27 mouse cellular contexts compared by ENCODE assay signal in the genomic region with DNA sequence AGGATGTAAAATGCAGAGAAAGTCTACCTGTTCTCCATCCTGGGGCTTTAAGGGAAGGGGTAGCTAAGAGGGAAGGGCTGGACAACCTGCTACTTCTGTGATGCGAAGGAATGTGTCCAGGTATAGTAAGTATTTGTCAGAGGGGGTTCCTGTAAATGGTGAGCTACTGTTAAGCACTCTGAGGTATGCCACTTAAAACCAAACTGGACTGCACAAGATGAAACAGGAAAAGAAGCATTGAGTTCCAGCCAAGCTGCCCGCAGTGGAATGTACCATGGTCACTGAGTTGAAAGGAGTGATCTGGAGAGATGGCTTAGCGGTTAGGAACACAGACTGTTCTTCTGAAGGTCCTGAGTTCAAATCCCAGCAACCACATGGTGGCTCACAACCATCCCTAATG.
DNase-seq lines count a peak whose midpoint lies in the region; ATAC-seq and TF ChIP-seq lines count a peak whose summit lies in the region.
"Had no signal": no experiment of that assay in that cellular context is flagged by ENCODE, and none has a peak within 500 bp of the region (broad histone marks: within the 10 kb centered on the region; RNA-seq: fewer than 3 reads in every experiment).

No protein-coding gene starts in this region.

- peak; percentile 71 for TF ChIP-seq EP300 in lung, postnatal 0 days (IDR thresholded peaks at IDR 0.05)

- H3K36me3 ChIP-seq in lung, embryonic 14.5 days (ENCODE audit: insufficient read depth): no peaks in the 10 kb centered on the region
- H3K36me3 ChIP-seq in lung, postnatal 0 days (ENCODE audit: insufficient read depth, low read length): no peaks in the 10 kb centered on the region
- H3K36me3 ChIP-seq: embryonic facial prominence, embryonic 12.5 days; embryonic facial prominence, embryonic 15.5 days; heart, embryonic 12.5 days; heart, embryonic 15.5 days; hindbrain, embryonic 10.5 days; hindbrain, embryonic 13.5 days had no signal

- no peak overlapping the region for H3K27ac ChIP-seq in lung, embryonic 14.5 days (ENCODE audit: low read depth)
- H3K27ac ChIP-seq in lung, postnatal 0 days (ENCODE audit: low read length): no peak overlapping the region
- H3K27ac ChIP-seq: embryonic facial prominence, embryonic 12.5 days; embryonic facial prominence, embryonic 15.5 days; gastrocnemius, adult 2 months; heart, embryonic 15.5 days; hindbrain, embryonic 10.5 days; hindbrain, embryonic 13.5 days had no signal

- TF ChIP-seq CTCF in lung, embryonic 14.5 days (IDR thresholded peaks at IDR 0.05; ENCODE audit: low read depth): no peak
- TF ChIP-seq CTCF in lung, postnatal 0 days (IDR thresholded peaks at IDR 0.05): no peak

- H3K9me3 ChIP-seq in lung, embryonic 14.5 days (ENCODE audit: low read depth, low read length): no peaks in the 10 kb centered on the region
- no peaks in the 10 kb centered on the region for H3K9me3 ChIP-seq in lung, postnatal 0 days (ENCODE audit: low read length)
- H3K9me3 ChIP-seq: embryonic facial prominence, embryonic 12.5 days; embryonic facial prominence, embryonic 15.5 days; heart, embryonic 15.5 days; hindbrain, embryonic 10.5 days; hindbrain, embryonic 13.5 days had no signal

- H3K9ac ChIP-seq in lung, embryonic 14.5 days: no peak overlapping the region
- no peak overlapping the region for H3K9ac ChIP-seq in lung, postnatal 0 days (replicated peaks; ENCODE audit: low read depth)
- H3K9ac ChIP-seq: embryonic facial prominence, embryonic 12.5 days; embryonic facial prominence, embryonic 15.5 days; forebrain, postnatal 0 days; heart, embryonic 12.5 days; heart, embryonic 15.5 days; hindbrain, embryonic 13.5 days had no signal

- H3K4me3 ChIP-seq in lung, embryonic 14.5 days (ENCODE audit: low read depth, low read length): no peak overlapping the region
- no peak overlapping the region for H3K4me3 ChIP-seq in lung, postnatal 0 days (ENCODE audit: low read depth, low read length)
- H3K4me3 ChIP-seq: embryonic facial prominence, embryonic 12.5 days; embryonic facial prominence, embryonic 15.5 days; gastrocnemius, adult 2 months; heart, embryonic 12.5 days; heart, embryonic 15.5 days; hindbrain, embryonic 10.5 days; hindbrain, embryonic 13.5 days had no signal

- no peaks in the 10 kb centered on the region for H3K4me1 ChIP-seq in lung, embryonic 14.5 days (ENCODE audit: insufficient read depth)
- no peaks in the 10 kb centered on the region for H3K4me1 ChIP-seq in lung, postnatal 0 days (ENCODE audit: insufficient read depth, low read depth, low read length)
- H3K4me1 ChIP-seq: embryonic facial prominence, embryonic 12.5 days; embryonic facial prominence, embryonic 15.5 days; heart, embryonic 12.5 days; heart, embryonic 15.5 days; hindbrain, embryonic 10.5 days; hindbrain, embryonic 13.5 days had no signal

- ATAC-seq in lung, embryonic 14.5 days (ENCODE audit: insufficient read depth): peak; percentile 65; the same call in 1 of the 2 replicates
- peak; percentile 82 for ATAC-seq in lung, postnatal 0 days
- ATAC-seq: CD4-positive, CD25-positive, alpha-beta regulatory T cell, adult 4 months; forebrain, embryonic 14.5 days; forebrain, postnatal 0 days; hindbrain, embryonic 16.5 days had no signal

- no peak overlapping the region for H3K4me2 ChIP-seq in lung, embryonic 14.5 days
- no peak overlapping the region for H3K4me2 ChIP-seq in lung, postnatal 0 days (replicated peaks; ENCODE audit: low read depth, low read length)
- H3K4me2 ChIP-seq: embryonic facial prominence, embryonic 12.5 days; embryonic facial prominence, embryonic 15.5 days; heart, embryonic 12.5 days; heart, embryonic 15.5 days; hindbrain, embryonic 13.5 days had no signal

- peak; percentile 12 for DNase-seq in lung, embryonic 14.5 days
- DNase-seq in lung, postnatal 0 days (ENCODE audit: low spot score): peak; percentile 38
- peak; percentile 52 for DNase-seq in lung, postnatal 25 days (ENCODE audit: low spot score)
- no peak for DNase-seq in kidney, adult 18-20 months
- no peak for DNase-seq in urinary bladder, postnatal 4 days (ENCODE audit: low spot score in 2 of 2)
- no peak for DNase-seq in thymus, postnatal 14 days
- DNase-seq in cerebellum, adult 18-20 months: no peak
- DNase-seq: adrenal gland, adult 2 months; adrenal gland, postnatal 14 days; cerebellum, adult 11 months; cerebellum, adult 9-10 months; cerebellum, postnatal 25 days; forebrain, postnatal 0 days; gastrocnemius, adult 2 months; gastrocnemius, postnatal 14 days; heart, adult 11 months; heart, postnatal 10 days; heart, postnatal 36 days had no signal

- WGBS in lung, embryonic 14.5 days: 73% methylated on average over 3 of the region's 3 CpGs
- WGBS in lung, postnatal 0 days: 58% methylated on average over 3 of the region's 3 CpGs

- H3K27me3 ChIP-seq in lung, embryonic 14.5 days (ENCODE audit: insufficient read depth, low read length): no peaks in the 10 kb centered on the region
- H3K27me3 ChIP-seq in lung, postnatal 0 days (replicated peaks; ENCODE audit: insufficient read depth, low read length): no peaks in the 10 kb centered on the region
- H3K27me3 ChIP-seq: embryonic facial prominence, embryonic 12.5 days; embryonic facial prominence, embryonic 15.5 days; heart, embryonic 12.5 days; heart, embryonic 15.5 days; hindbrain, embryonic 13.5 days had no signal

Comparison
In these comparisons a context has a peak if more than half of its experiments do, and no peak if none do; other contexts are left out.
1. DNase-seq: peak in lung, embryonic 14.5 days (single experiment), lung, postnatal 0 days (single experiment) and lung, postnatal 25 days (single experiment); none in kidney, adult 18-20 months (single experiment), urinary bladder, postnatal 4 days (0 of 2), thymus, postnatal 14 days (single experiment) and cerebellum, adult 18-20 months (0 of 2).